Mouse (Mus musculus) neural tube, embryonic 13.5 days (tissue): ENCODE results near the gene Pacrg. TPM values are rescaled to one million over a fixed set of nuclear protein-coding genes. Genes with fewer than 3 reads are reported as not detected.
A peak's percentile ranks its signal among the peaks of the same experiment; 100 is the strongest.

Experiments
- ATAC-seq: fragments of 200-750 bp; cut with Nextera tagmentation; 2 replicates; pipeline ENCODE4 v1.8.0; 2017; ENCODE audit warnings: low read depth, mild to moderate bottlenecking, moderate TSS enrichment, moderate library complexity
- H3K27ac ChIP-seq: fragments of 300-500 bp; sonication (generic); replicated peaks from 2 replicates; pipeline ENCODE4 v1.5.1; 2015; ENCODE audit warnings: moderate library complexity, mild to moderate bottlenecking, inconsistent platforms
- H3K27me3 ChIP-seq: fragments of 300-500 bp; sonication (generic); 2 replicates; pipeline ENCODE4 v1.6.1; 2015; ENCODE audit warnings: mild to moderate bottlenecking, inconsistent platforms
- H3K36me3 ChIP-seq: fragments of 300-500 bp; sonication (generic); 2 replicates; pipeline ENCODE4 v1.6.1; 2015; ENCODE audit warnings: mild to moderate bottlenecking, inconsistent platforms
- H3K4me1 ChIP-seq: fragments of 300-500 bp; sonication (generic); replicated peaks from 2 replicates; pipeline ENCODE4 v1.6.1; 2015; ENCODE audit warnings: inconsistent platforms
- H3K4me2 ChIP-seq: fragments of 300-500 bp; sonication (generic); 2 replicates; pipeline ENCODE4 v1.6.1; 2015; ENCODE audit warnings: inconsistent platforms, mild to moderate bottlenecking, moderate library complexity
- H3K4me3 ChIP-seq: fragments of 300-500 bp; sonication (generic); 2 replicates; pipeline ENCODE4 v1.5.1; 2015; ENCODE audit warnings: mild to moderate bottlenecking, inconsistent platforms
- H3K9ac ChIP-seq: fragments of 300-500 bp; sonication (generic); 2 replicates; pipeline ENCODE4 v1.6.1; 2015; ENCODE audit warnings: moderate library complexity, mild to moderate bottlenecking, inconsistent platforms
- H3K9me3 ChIP-seq: fragments of 300-500 bp; sonication (generic); 2 replicates; pipeline ENCODE4 v1.6.1; 2016; ENCODE audit warnings: inconsistent platforms
- WGBS: fragments of 180-500 bp; shearing (Covaris S2); methylation state at CpG from one replicate; pipeline ENCODE4 v1.1.7; 2015; 5-methylcytosine and 5-hydroxymethylcytosine counted together
- polyA plus RNA-seq: library from polyadenylated mRNA; unstranded; fragments of >200 nt; fragmentation: Nextera tagmentation; extraction: Ambion mirVana; gene quantifications from 2 replicates; pipeline ENCODE4 v1.2.1, GENCODE M21; 2015

Pacrg gene
- polyA plus RNA-seq, 1 experiment from 2014 or later: 14.2 TPM

- ATAC-seq: no peak
- H3K27me3 ChIP-seq: no peaks in the 10 kb centered on the region
- H3K9me3 ChIP-seq: no peaks in the 10 kb centered on the region
- WGBS: 94% methylated on average over 5 of the region's 5 CpGs
- no peak overlapping the region for H3K27ac ChIP-seq
- no peak overlapping the region for H3K4me3 ChIP-seq
- H3K4me1 ChIP-seq: no peaks in the 10 kb centered on the region; the same call in 1 of the 2 replicates
- no peaks in the 10 kb centered on the region for H3K36me3 ChIP-seq
- no peak overlapping the region for H3K4me2 ChIP-seq
- no peak overlapping the region for H3K9ac ChIP-seq
Observed at GRCm38 (mm10) chr17:10564191-10564590, 275.9 kb downstream of the Pacrg start.

GRCm38 (mm10) chr17:10562871-10563270 lies 277.2 kb downstream of the Pacrg start:
- Histone ChIP-seq H3K9ac (no peak overlapping the region), H3K9me3 (no peaks in the 10 kb centered on the region), H3K4me2 (no peak overlapping the region), H3K27me3 (no peaks in the 10 kb centered on the region), H3K27ac (no peak overlapping the region), H3K4me3 (no peak overlapping the region), H3K4me1 (no peaks in the 10 kb centered on the region; the same call in 1 of the 2 replicates), H3K36me3 (no peaks in the 10 kb centered on the region)
- WGBS: 88% methylated on average over 7 of the region's 7 CpGs
- no peak for ATAC-seq

- H3K9ac ChIP-seq: no peak overlapping the region
- no peak for ATAC-seq
- WGBS: 58% methylated on average over 3 of the region's 3 CpGs
Observed at GRCm38 (mm10) chr17:10560053-10560452, 280.1 kb downstream of the Pacrg start.

GRCm38 (mm10) chr17:10558671-10559070 lies 281.4 kb downstream of the Pacrg start:
- Histone ChIP-seq H3K27me3 (no peaks in the 10 kb centered on the region), H3K9me3 (no peaks in the 10 kb centered on the region), H3K4me3 (no peak overlapping the region), H3K27ac (no peak overlapping the region), H3K4me2 (no peak overlapping the region), H3K36me3 (no peaks in the 10 kb centered on the region), H3K4me1 (no peaks in the 10 kb centered on the region; the same call in 1 of the 2 replicates), H3K9ac (no peak overlapping the region)
- ATAC-seq: no peak
- WGBS: 82% methylated on average over 8 of the region's 8 CpGs

More at GRCm38 (mm10) chr17:10560053-10560452, 280.1 kb downstream of the Pacrg start:
- H3K4me1 ChIP-seq: no peaks in the 10 kb centered on the region; the same call in 1 of the 2 replicates
- no peak overlapping the region for H3K4me3 ChIP-seq
- no peak overlapping the region for H3K27ac ChIP-seq
- no peaks in the 10 kb centered on the region for H3K36me3 ChIP-seq
- no peak overlapping the region for H3K4me2 ChIP-seq
- no peaks in the 10 kb centered on the region for H3K27me3 ChIP-seq
- H3K9me3 ChIP-seq: no peaks in the 10 kb centered on the region

GRCm38 (mm10) chr17:10552295-10553056 lies 287.6 kb downstream of the Pacrg start:
- no peak for ATAC-seq

GRCm38 (mm10) chr17:10550781-10551520 lies 289.2 kb downstream of the Pacrg start:
- H3K4me3 ChIP-seq: no peak overlapping the region
- no peak overlapping the region for H3K4me2 ChIP-seq
- no peak for ATAC-seq
- H3K9ac ChIP-seq: no peak overlapping the region
- no peaks in the 10 kb centered on the region for H3K9me3 ChIP-seq
- no peaks in the 10 kb centered on the region for H3K27me3 ChIP-seq
- no peak overlapping the region for H3K27ac ChIP-seq
- WGBS: 84% methylated on average over 15 of the region's 15 CpGs
- H3K36me3 ChIP-seq: no peaks in the 10 kb centered on the region
- H3K4me1 ChIP-seq: no peaks in the 10 kb centered on the region

More at GRCm38 (mm10) chr17:10552295-10553056, 287.6 kb downstream of the Pacrg start:
- Histone ChIP-seq H3K9ac (no peak overlapping the region), H3K4me2 (no peak overlapping the region), H3K36me3 (no peaks in the 10 kb centered on the region), H3K4me1 (no peaks in the 10 kb centered on the region), H3K9me3 (no peaks in the 10 kb centered on the region), H3K27ac (no peak overlapping the region), H3K4me3 (no peak overlapping the region), H3K27me3 (no peaks in the 10 kb centered on the region)
- WGBS: 94% methylated on average over 16 of the region's 16 CpGs

- Histone ChIP-seq H3K9ac (no peak overlapping the region), H3K27me3 (no peaks in the 10 kb centered on the region), H3K4me2 (no peak overlapping the region), H3K36me3 (no peaks in the 10 kb centered on the region), H3K4me3 (no peak overlapping the region), H3K27ac (no peak overlapping the region), H3K4me1 (no peaks in the 10 kb centered on the region), H3K9me3 (no peaks in the 10 kb centered on the region)
- WGBS: 86% methylated on average over 3 of the region's 3 CpGs
- no peak for ATAC-seq
Observed at GRCm38 (mm10) chr17:10549825-10550224, 290.3 kb downstream of the Pacrg start.

GRCm38 (mm10) chr17:10548969-10549368 lies 291.1 kb downstream of the Pacrg start:
- 80% methylated on average over 4 of the region's 4 CpGs for WGBS
- no peak overlapping the region for H3K27ac ChIP-seq
- H3K4me2 ChIP-seq: no peak overlapping the region
- H3K9ac ChIP-seq: no peak overlapping the region
- ATAC-seq: no peak
- no peaks in the 10 kb centered on the region for H3K9me3 ChIP-seq
- no peaks in the 10 kb centered on the region for H3K36me3 ChIP-seq
- no peaks in the 10 kb centered on the region for H3K4me1 ChIP-seq
- H3K4me3 ChIP-seq: no peak overlapping the region
- no peaks in the 10 kb centered on the region for H3K27me3 ChIP-seq

GRCm38 (mm10) chr17:10540772-10541171 lies 299.3 kb downstream of the Pacrg start:
- H3K27ac ChIP-seq: no peak overlapping the region
- H3K36me3 ChIP-seq: no peaks in the 10 kb centered on the region
- WGBS: 58% methylated on average over 2 of the region's 2 CpGs
- H3K9me3 ChIP-seq: no peaks in the 10 kb centered on the region
- no peak overlapping the region for H3K9ac ChIP-seq
- peaks cover 4% of the 10 kb centered on the region; the same call in 1 of the 2 replicates for H3K4me1 ChIP-seq
- no peaks in the 10 kb centered on the region for H3K27me3 ChIP-seq
- no peak overlapping the region for H3K4me2 ChIP-seq
- ATAC-seq: no peak
- H3K4me3 ChIP-seq: no peak overlapping the region

- no peaks in the 10 kb centered on the region for H3K9me3 ChIP-seq
- no peaks in the 10 kb centered on the region for H3K27me3 ChIP-seq
- H3K4me3 ChIP-seq: no peak overlapping the region
- H3K4me1 ChIP-seq: peaks cover 24% of the 10 kb centered on the region
- H3K4me2 ChIP-seq: no peak overlapping the region
- 0 out of 2 replicates have a peak, but pooled peaks have one; percentile 47 for ATAC-seq
- H3K27ac ChIP-seq: peak overlapping the region; percentile 56
- WGBS: 32% methylated on average over 8 of the region's 8 CpGs
- no peak overlapping the region for H3K9ac ChIP-seq
- H3K36me3 ChIP-seq: no peaks in the 10 kb centered on the region
Observed at GRCm38 (mm10) chr17:10534206-10534605, 305.9 kb downstream of the Pacrg start.

GRCm38 (mm10) chr17:10533461-10533860 lies 306.6 kb downstream of the Pacrg start:
- Histone ChIP-seq H3K4me3 (no peak overlapping the region), H3K27ac (no peak overlapping the region), H3K4me1 (peaks cover 24% of the 10 kb centered on the region), H3K36me3 (no peaks in the 10 kb centered on the region), H3K27me3 (no peaks in the 10 kb centered on the region), H3K9me3 (no peaks in the 10 kb centered on the region), H3K9ac (no peak overlapping the region), H3K4me2 (no peak overlapping the region)
- 83% methylated on average over 7 of the region's 7 CpGs for WGBS
- ATAC-seq: no peak

- Histone ChIP-seq H3K36me3 (no peaks in the 10 kb centered on the region), H3K4me3 (no peak overlapping the region), H3K27me3 (no peaks in the 10 kb centered on the region), H3K4me1 (peaks cover 24% of the 10 kb centered on the region), H3K4me2 (no peak overlapping the region), H3K9me3 (no peaks in the 10 kb centered on the region), H3K27ac (no peak overlapping the region), H3K9ac (no peak overlapping the region)
- WGBS: 26% methylated on average over 8 of the region's 8 CpGs
- no peak for ATAC-seq
Observed at GRCm38 (mm10) chr17:10531024-10531423, 309.1 kb downstream of the Pacrg start.
